Mouse (Mus musculus) central nervous system, embryonic 18 days (tissue): ENCODE results near the gene Slc22a16. TPM values are rescaled to one million over a fixed set of nuclear protein-coding genes. Genes with fewer than 3 reads are reported as not detected.

Source experiments
- polyA plus RNA-seq: library from polyadenylated mRNA; depleted of rRNA; stranded (reverse); fragments of >200 nt; gene quantifications from 2 replicates; pipeline ENCODE4 v1.2.3, GENCODE M21; 2012; rRNA removed

The Slc22a16 gene
- not detected in 2 replicates for polyA plus RNA-seq

DNA sequence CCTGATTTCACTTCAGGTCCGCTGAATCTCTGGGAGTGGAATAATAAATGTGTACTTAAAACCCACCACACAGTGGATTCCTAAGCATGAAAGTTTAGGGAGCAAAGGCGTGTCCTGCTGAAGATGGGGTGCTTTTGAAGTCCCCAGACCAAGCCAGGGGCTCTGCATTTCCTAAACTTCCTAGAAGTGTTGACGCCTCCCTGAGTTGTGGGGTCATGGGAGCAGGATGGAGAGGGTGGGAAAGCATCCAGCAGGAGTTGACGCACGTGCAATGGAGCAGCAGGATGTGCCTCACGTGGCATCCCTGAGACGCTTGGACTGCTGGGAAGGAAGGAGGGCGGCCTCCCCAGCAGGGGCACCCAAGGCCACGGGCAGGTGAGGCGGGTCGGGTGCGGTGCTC lies at the start of gene Slc22a16:
Slc22a16 (plus strand) TSS at position 301 of the 400 bp plus-strand sequence.

DNA sequence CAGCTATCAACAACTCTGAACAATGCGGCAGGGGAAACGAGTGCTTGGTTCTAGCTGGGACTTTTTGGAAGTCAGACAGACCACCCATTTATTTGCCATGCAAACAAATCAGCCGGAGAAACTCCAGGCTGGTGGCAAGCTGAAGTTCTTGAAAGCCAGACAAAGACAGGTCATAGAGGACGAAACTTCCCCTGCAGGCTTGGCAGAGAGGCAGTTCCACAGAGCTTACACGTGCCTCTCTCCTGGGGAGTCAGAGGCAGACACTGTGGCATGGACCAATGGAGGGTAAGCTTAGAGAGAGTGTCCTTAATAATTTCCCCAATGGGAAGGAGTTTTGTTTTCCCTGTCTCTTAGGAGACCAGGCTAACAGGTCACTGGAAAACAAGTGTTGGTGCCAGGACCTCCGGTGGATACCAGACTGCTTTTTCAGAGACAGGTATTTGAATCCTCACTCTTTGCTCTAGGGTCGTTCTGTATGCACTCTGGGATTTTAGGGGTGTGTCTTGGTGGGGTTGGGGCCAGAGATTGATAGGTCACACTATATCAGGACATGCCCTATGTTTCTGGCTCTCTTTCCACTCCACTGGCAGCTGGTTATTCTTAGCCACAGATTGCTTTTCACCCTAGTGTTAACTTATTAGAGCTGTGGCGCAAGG lies 59.6 kb downstream of the Slc22a16 start, which contains the start of gene Ddo:
Ddo (plus strand) TSS at position 356 of the 656 bp plus-strand sequence.

Other genes with a start within 250 kb of the Slc22a16 start
- 23.2 and 24.2 TPM in 2 replicates for gene Cdk19, start 230.8 kb upstream of the Slc22a16 start, polyA plus RNA-seq
- 0.96 and 2.0 TPM in 2 replicates for gene Ddo, start 59.7 kb downstream of the Slc22a16 start, polyA plus RNA-seq
- 0.23 and 0.53 TPM in 2 replicates for gene Mettl24, start 112.9 kb downstream of the Slc22a16 start, polyA plus RNA-seq